Mouse (Mus musculus) cerebellum, adult 2 months (tissue): ENCODE results near the gene Fam57a.

Source experiments
- CTCF ChIP-seq: fragments of 200-500 bp; IDR thresholded peaks from 2 replicates; pipeline ENCODE4 v1.5.1; 2011; ENCODE audit warnings: low read depth, mild to moderate bottlenecking, control low read depth, low read length, moderate library complexity, borderline replicate concordance; ENCODE audit not compliant: insufficient read depth
- POLR2A ChIP-seq: fragments of 200-500 bp; IDR thresholded peaks from 2 replicates; pipeline ENCODE4 v1.6.1; 2011; ENCODE audit warnings: low read length, control low read depth, borderline replicate concordance; ENCODE audit not compliant: insufficient read depth

DNA sequence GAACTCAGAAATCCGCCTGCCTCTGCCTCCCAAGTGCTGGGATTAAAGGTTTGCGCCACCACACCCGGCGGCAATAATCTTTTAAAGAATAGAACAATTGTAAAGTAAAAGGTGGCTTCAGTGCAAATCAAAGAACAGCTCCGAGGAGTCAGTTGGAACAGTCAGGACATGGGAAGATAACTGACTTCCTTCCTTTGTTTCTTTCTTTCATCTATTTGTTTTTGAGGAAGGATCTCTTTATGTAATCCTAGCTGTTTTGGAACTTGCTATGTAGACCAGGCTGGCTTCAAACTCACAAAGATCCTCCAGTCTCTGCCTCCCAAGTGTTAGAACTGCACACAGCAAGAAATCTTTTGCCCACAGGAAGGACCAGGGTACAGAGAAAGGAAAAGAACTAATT lies 45.2 kb downstream of the Fam57a start:
- TF ChIP-seq POLR2A (no peak), CTCF (no peak)
